Mouse (Mus musculus): ENCODE measurements around the gene Pkhd1. TPM values are rescaled to one million over a fixed set of nuclear protein-coding genes. Genes with fewer than 3 reads are reported as not detected.

The Pkhd1 gene
- polyA plus RNA-seq, 1 experiment from 2014 or later, result 6.4 TPM

DNA sequence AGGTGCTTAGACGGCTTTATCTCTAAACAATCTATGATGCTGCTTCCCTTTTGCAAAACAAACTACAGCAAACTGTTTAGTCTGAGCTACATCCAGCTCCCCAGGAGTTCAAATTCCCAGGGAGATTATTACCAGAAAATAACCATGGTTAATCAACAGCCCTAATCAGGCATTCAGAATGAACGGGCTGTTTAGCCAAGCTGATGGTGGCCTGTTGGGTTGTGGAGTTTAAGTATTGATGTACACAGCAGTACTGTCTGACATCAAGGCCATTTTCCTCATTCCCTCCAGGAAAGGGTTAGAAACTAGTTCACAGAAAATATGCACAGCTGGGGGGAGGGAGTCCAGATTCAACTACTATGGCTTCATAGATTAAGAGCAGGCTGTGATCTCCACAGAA, 12.4 kb downstream of the Pkhd1 start:
- Histone ChIP-seq H3K9me3 (replicated peaks) (no peaks in the 10 kb centered on the region), H3K27ac (peak overlapping the region; percentile 28; the same call in 1 of the 2 replicates), H3K4me2 (no peak overlapping the region), H3K4me3 (replicated peaks) (no peak overlapping the region), H3K27me3 (no peaks in the 10 kb centered on the region), H3K4me1 (peaks cover 4% of the 10 kb centered on the region; the same call in 1 of the 2 replicates), H3K36me3 (no peaks in the 10 kb centered on the region), H3K9ac (no peak overlapping the region)
- 47% methylated on average over 2 of the region's 2 CpGs for WGBS
- peak; percentile 60; the same call in 1 of the 2 replicates for ATAC-seq (replicated peaks; ENCODE audit: low FRiP score)

- Histone ChIP-seq H3K36me3 (peaks cover 2% of the 10 kb centered on the region; the same call in 1 of the 2 replicates), H3K4me1 (no peaks in the 10 kb centered on the region), H3K9me3 (replicated peaks) (no peaks in the 10 kb centered on the region), H3K27me3 (no peaks in the 10 kb centered on the region), H3K4me3 (replicated peaks) (no peak overlapping the region), H3K27ac (no peak overlapping the region), H3K4me2 (no peak overlapping the region), H3K9ac (no peak overlapping the region)
- WGBS, result 81% methylated on average over 5 of the region's 5 CpGs
- no peak for ATAC-seq (replicated peaks; ENCODE audit: low FRiP score)
Observed at GRCm38 (mm10) chr1:20590488-20590887, 27.4 kb downstream of the Pkhd1 start.

GRCm38 (mm10) chr1:20571469-20571868, 46.4 kb downstream of the Pkhd1 start:
- no peak for ATAC-seq (replicated peaks; ENCODE audit: low FRiP score)
- Histone ChIP-seq H3K36me3 (peaks cover 4% of the 10 kb centered on the region; the same call in 1 of the 2 replicates), H3K9ac (no peak overlapping the region), H3K9me3 (replicated peaks) (no peaks in the 10 kb centered on the region), H3K4me2 (no peak overlapping the region), H3K27me3 (no peaks in the 10 kb centered on the region), H3K27ac (no peak overlapping the region), H3K4me3 (replicated peaks) (no peak overlapping the region), H3K4me1 (no peaks in the 10 kb centered on the region)
- 27% methylated on average over 5 of the region's 5 CpGs for WGBS

GRCm38 (mm10) chr1:20569430-20569829, 48.4 kb downstream of the Pkhd1 start:
- H3K4me1 ChIP-seq, result no peaks in the 10 kb centered on the region
- peaks cover 8% of the 10 kb centered on the region; the same call in 1 of the 2 replicates for H3K36me3 ChIP-seq
- no peaks in the 10 kb centered on the region for H3K27me3 ChIP-seq
- H3K4me2 ChIP-seq, result no peak overlapping the region
- no peak overlapping the region for H3K9ac ChIP-seq
- H3K27ac ChIP-seq, result 0 out of 2 replicates have a peak overlapping the region, but pooled peaks have one; percentile 16
- H3K9me3 ChIP-seq (replicated peaks), result no peaks in the 10 kb centered on the region
- 37% methylated on average over 3 of the region's 3 CpGs for WGBS
- no peak overlapping the region for H3K4me3 ChIP-seq (replicated peaks)
- ATAC-seq (replicated peaks; ENCODE audit: low FRiP score), result peak; percentile 70

DNA sequence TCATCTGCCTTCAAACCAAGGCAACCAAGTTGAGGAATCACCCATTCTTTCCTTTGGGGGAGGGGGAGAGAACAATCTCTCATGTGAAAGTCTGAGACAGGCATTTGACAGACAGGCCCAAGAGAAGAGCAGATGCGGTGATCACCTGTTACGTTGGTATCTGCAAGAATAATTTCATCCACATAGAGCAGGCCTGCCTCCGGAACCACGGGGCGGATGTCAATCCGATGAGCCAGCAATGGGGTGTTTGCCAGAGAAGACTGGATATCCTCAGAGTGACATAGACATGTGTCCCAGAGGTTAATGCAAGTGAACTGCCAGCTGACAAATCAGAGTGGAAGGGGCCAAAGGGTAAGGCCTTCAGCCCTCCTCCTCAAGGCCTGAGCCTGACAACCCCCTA, 59.4 kb downstream of the Pkhd1 start:
- no peak for ATAC-seq (replicated peaks; ENCODE audit: low FRiP score)
- H3K9ac ChIP-seq, result no peak overlapping the region
- no peaks in the 10 kb centered on the region for H3K27me3 ChIP-seq
- no peak overlapping the region for H3K4me3 ChIP-seq (replicated peaks)
- no peak overlapping the region for H3K4me2 ChIP-seq
- H3K36me3 ChIP-seq, result no peaks in the 10 kb centered on the region
- 88% methylated on average over 6 of the region's 6 CpGs for WGBS
- H3K9me3 ChIP-seq (replicated peaks), result no peaks in the 10 kb centered on the region
- no peaks in the 10 kb centered on the region for H3K4me1 ChIP-seq
- H3K27ac ChIP-seq, result no peak overlapping the region

GRCm38 (mm10) chr1:20554398-20554797, 63.5 kb downstream of the Pkhd1 start:
- 33% methylated on average over 6 of the region's 6 CpGs for WGBS
- H3K27me3 ChIP-seq, result no peaks in the 10 kb centered on the region
- H3K9ac ChIP-seq, result no peak overlapping the region
- no peaks in the 10 kb centered on the region for H3K4me1 ChIP-seq
- no peak overlapping the region for H3K27ac ChIP-seq
- no peak overlapping the region for H3K4me3 ChIP-seq (replicated peaks)
- no peaks in the 10 kb centered on the region; the same call in 1 of the 2 replicates for H3K36me3 ChIP-seq
- no peak overlapping the region for H3K4me2 ChIP-seq
- no peak; the same call in 1 of the 2 replicates for ATAC-seq (replicated peaks; ENCODE audit: low FRiP score)
- no peaks in the 10 kb centered on the region for H3K9me3 ChIP-seq (replicated peaks)

- Histone ChIP-seq H3K4me3 (replicated peaks) (no peak overlapping the region), H3K9ac (no peak overlapping the region), H3K36me3 (no peaks in the 10 kb centered on the region; the same call in 1 of the 2 replicates), H3K4me2 (no peak overlapping the region), H3K4me1 (no peaks in the 10 kb centered on the region), H3K27ac (no peak overlapping the region), H3K9me3 (replicated peaks) (no peaks in the 10 kb centered on the region), H3K27me3 (no peaks in the 10 kb centered on the region)
- WGBS, result 64% methylated on average over 4 of the region's 4 CpGs
- no peak for ATAC-seq (replicated peaks; ENCODE audit: low FRiP score)
Observed at GRCm38 (mm10) chr1:20551334-20551733, 66.5 kb downstream of the Pkhd1 start.

DNA sequence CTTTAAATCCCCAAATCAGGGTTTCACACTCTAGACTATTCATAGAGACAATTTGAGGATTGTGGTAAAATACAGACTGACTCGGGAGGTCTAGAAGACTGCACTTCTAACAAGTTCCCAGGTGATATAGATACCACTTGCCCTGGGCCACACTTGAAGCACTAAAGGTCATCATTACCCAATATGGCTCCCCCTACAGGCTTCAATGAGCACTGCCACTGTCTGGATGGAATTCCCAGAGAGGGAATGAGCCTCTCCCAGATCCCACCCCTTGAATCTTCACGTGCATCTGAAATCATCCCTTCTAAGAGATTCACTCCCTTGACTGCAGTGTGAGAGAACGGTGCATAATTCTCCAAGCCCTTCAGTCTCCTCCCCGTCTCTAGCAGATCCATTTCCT, 73.3 kb downstream of the Pkhd1 start:
- H3K4me2 ChIP-seq, result no peak overlapping the region
- 61% methylated on average over 4 of the region's 4 CpGs for WGBS
- H3K27me3 ChIP-seq, result no peaks in the 10 kb centered on the region
- H3K9me3 ChIP-seq (replicated peaks), result no peaks in the 10 kb centered on the region
- no peak overlapping the region for H3K27ac ChIP-seq
- H3K4me3 ChIP-seq (replicated peaks), result no peak overlapping the region
- no peak for ATAC-seq (replicated peaks; ENCODE audit: low FRiP score)
- 0 out of 2 replicates have a peak, but pooled peaks cover 4% of the 10 kb centered on the region for H3K36me3 ChIP-seq
- no peaks in the 10 kb centered on the region for H3K4me1 ChIP-seq
- H3K9ac ChIP-seq, result no peak overlapping the region

- Histone ChIP-seq H3K9ac (no peak overlapping the region), H3K4me2 (no peak overlapping the region), H3K4me3 (replicated peaks) (no peak overlapping the region), H3K9me3 (replicated peaks) (no peaks in the 10 kb centered on the region), H3K27me3 (no peaks in the 10 kb centered on the region), H3K4me1 (no peaks in the 10 kb centered on the region), H3K36me3 (no peaks in the 10 kb centered on the region), H3K27ac (no peak overlapping the region)
- no peak for ATAC-seq (replicated peaks; ENCODE audit: low FRiP score)
- 73% methylated on average over 7 of the region's 7 CpGs for WGBS
Observed at GRCm38 (mm10) chr1:20513364-20514084, 104.3 kb downstream of the Pkhd1 start.

GRCm38 (mm10) chr1:20498965-20499364, 118.9 kb downstream of the Pkhd1 start:
- no peak for ATAC-seq (replicated peaks; ENCODE audit: low FRiP score)
- Histone ChIP-seq H3K4me2 (no peak overlapping the region), H3K4me1 (no peaks in the 10 kb centered on the region), H3K27ac (no peak overlapping the region), H3K36me3 (no peaks in the 10 kb centered on the region), H3K9me3 (replicated peaks) (no peaks in the 10 kb centered on the region), H3K4me3 (replicated peaks) (no peak overlapping the region), H3K9ac (no peak overlapping the region), H3K27me3 (no peaks in the 10 kb centered on the region)
- 73% methylated on average over 1 of the region's 1 CpGs for WGBS

DNA sequence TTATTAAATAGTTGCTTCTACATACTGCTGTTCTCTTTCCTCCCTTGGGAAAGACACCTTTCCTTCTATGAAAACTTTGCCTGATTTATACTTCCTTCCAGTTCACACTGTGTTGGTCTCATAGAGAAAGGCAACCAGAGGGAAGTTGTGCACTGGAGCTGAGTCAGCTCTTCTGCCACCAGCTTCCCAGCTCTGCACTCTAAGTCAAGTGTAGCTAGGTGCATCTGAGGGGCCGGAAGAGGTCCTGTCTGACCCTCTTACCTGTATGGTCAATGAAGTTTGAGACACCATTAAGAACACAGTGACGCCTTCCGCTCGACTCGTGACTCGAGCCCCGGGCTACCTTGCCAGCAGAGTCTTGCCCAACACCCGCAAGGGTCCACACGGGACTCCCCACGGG, 131.8 kb downstream of the Pkhd1 start:
- Histone ChIP-seq H3K36me3 (no peaks in the 10 kb centered on the region), H3K27ac (no peak overlapping the region), H3K4me3 (replicated peaks) (no peak overlapping the region), H3K4me2 (no peak overlapping the region), H3K9ac (no peak overlapping the region), H3K27me3 (no peaks in the 10 kb centered on the region), H3K4me1 (no peaks in the 10 kb centered on the region), H3K9me3 (replicated peaks) (no peaks in the 10 kb centered on the region)
- 96% methylated on average over 10 of the region's 10 CpGs for WGBS
- no peak for ATAC-seq (replicated peaks; ENCODE audit: low FRiP score)

GRCm38 (mm10) chr1:20481843-20482242, 136.0 kb downstream of the Pkhd1 start:
- WGBS, result 83% methylated on average over 4 of the region's 4 CpGs
- no peak overlapping the region for H3K9ac ChIP-seq
- H3K4me2 ChIP-seq, result no peak overlapping the region
- no peak overlapping the region for H3K27ac ChIP-seq
- H3K4me1 ChIP-seq, result peaks cover 11% of the 10 kb centered on the region
- H3K27me3 ChIP-seq, result 0 out of 2 replicates have a peak, but pooled peaks cover 5% of the 10 kb centered on the region
- ATAC-seq (replicated peaks; ENCODE audit: low FRiP score), result no peak
- no peaks in the 10 kb centered on the region for H3K36me3 ChIP-seq
- no peaks in the 10 kb centered on the region for H3K9me3 ChIP-seq (replicated peaks)
- H3K4me3 ChIP-seq (replicated peaks), result no peak overlapping the region

All from kidney, embryonic 15.5 days (tissue).